Mouse (Mus musculus) neural tube, embryonic 14.5 days (tissue): ENCODE measurements around the gene Eps15l1. TPM values are rescaled to one million over a fixed set of nuclear protein-coding genes. Genes with fewer than 3 reads are reported as not detected.

Experiments
- ATAC-seq: fragments of 200-750 bp; cut with Nextera tagmentation; 2 replicates; pipeline ENCODE4 v1.8.0; 2017; ENCODE audit warnings: low read depth, mild to moderate bottlenecking, moderate TSS enrichment, moderate library complexity
- H3K27ac ChIP-seq: fragments of 300-500 bp; sonication (generic); 2 replicates; pipeline ENCODE4 v1.5.1; 2014; ENCODE audit warnings: low read depth, mild to moderate bottlenecking, control low read depth, low read length, moderate library complexity, mixed read lengths
- H3K27me3 ChIP-seq: fragments of 300-500 bp; sonication (generic); 2 replicates; pipeline ENCODE4 v1.6.1; 2014; ENCODE audit warnings: low read length; ENCODE audit not compliant: control insufficient read depth, insufficient read depth
- H3K36me3 ChIP-seq: fragments of 300-500 bp; sonication (generic); 2 replicates; pipeline ENCODE4 v1.6.1; 2014; ENCODE audit warnings: low read length, mixed read lengths; ENCODE audit not compliant: control insufficient read depth, insufficient read depth
- H3K4me1 ChIP-seq: fragments of 300-500 bp; sonication (generic); 2 replicates; pipeline ENCODE4 v1.6.1; 2014; ENCODE audit warnings: low read length; ENCODE audit not compliant: control insufficient read depth, insufficient read depth
- H3K4me2 ChIP-seq: fragments of 300-500 bp; sonication (generic); 2 replicates; pipeline ENCODE4 v1.6.1; 2014; ENCODE audit warnings: mild to moderate bottlenecking, low read depth, low read length, control low read depth
- H3K4me3 ChIP-seq: fragments of 300-500 bp; sonication (generic); 2 replicates; pipeline ENCODE4 v1.5.1; 2014; ENCODE audit warnings: low read depth, low read length, control low read depth, mixed read lengths
- H3K9ac ChIP-seq: fragments of 300-500 bp; sonication (generic); replicated peaks from 2 replicates; pipeline ENCODE4 v1.6.1; 2014; ENCODE audit warnings: low read depth, mild to moderate bottlenecking, control low read depth, low read length, mixed read lengths
- H3K9me3 ChIP-seq: fragments of 300-500 bp; sonication (generic); 2 replicates; pipeline ENCODE4 v1.6.1; 2016; ENCODE audit warnings: low read length; ENCODE audit not compliant: control insufficient read depth
- WGBS: fragments of 180-500 bp; shearing (Covaris S2); extraction: QIAGEN DNeasy Blood & Tissue Kit; methylation state at CpG from one replicate; pipeline ENCODE4 v1.1.7; 2014; 5-methylcytosine and 5-hydroxymethylcytosine counted together
- microRNA-seq: library from miRNA; unstranded; fragments of <30 nt; microRNA quantifications from one replicate; pipeline ENCODE4, GENCODE M21; 2016
- polyA plus RNA-seq: library from polyadenylated mRNA; unstranded; fragments of >200 nt; fragmentation: Nextera tagmentation; extraction: Ambion mirVana; gene quantifications from 2 replicates; pipeline ENCODE4 v1.2.1, GENCODE M21; 2014

The Eps15l1 gene
- polyA plus RNA-seq, 1 experiment from 2014 or later, result 63.3 TPM

DNA sequence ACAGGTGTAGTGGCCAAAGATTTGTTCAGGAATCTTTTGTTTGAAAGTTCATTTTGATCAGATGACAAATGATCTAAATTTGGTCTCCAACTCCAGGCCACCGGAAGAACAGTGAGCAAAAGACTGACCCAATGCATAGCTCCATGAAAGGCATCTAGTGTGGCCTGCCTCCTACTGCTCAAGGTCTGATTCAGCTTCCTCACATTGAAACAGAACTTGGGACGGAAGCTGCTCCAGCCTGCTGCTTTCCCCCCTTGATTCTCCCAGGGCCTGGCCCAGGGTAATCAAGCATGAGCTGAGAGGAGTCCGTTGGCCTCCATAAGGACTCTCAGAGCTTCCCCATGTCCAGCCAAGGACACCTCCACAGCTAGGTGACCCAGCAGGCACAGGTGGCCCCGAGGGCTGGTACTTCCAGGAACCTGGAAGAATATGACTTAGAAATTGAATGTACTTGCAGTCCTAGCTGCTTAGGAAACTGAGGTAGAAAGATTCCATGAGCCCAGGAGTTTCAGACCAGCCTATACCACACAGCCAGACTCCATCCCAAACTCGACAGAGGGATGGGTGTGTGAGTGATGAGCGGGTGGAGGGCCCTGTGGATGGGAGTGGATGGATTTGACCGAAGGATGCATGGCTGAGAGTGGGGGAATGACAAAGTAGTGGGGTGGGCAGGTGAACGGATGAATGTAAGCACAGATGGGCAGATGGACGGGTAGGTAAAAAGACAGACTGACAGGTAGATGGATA is 120.4 kb downstream of the Eps15l1 start:
- no peaks in the 10 kb centered on the region for H3K27me3 ChIP-seq
- H3K9me3 ChIP-seq, result no peaks in the 10 kb centered on the region
- no peaks in the 10 kb centered on the region for H3K36me3 ChIP-seq
- ATAC-seq, result no peak
- H3K4me3 ChIP-seq, result no peak overlapping the region
- 81% methylated on average over 9 of the region's 9 CpGs for WGBS
- no peak overlapping the region for H3K9ac ChIP-seq
- no peak overlapping the region for H3K27ac ChIP-seq
- no peak overlapping the region for H3K4me2 ChIP-seq
- H3K4me1 ChIP-seq, result no peaks in the 10 kb centered on the region

GRCm38 (mm10) chr8:72298928-72299327 is 122.3 kb downstream of the Eps15l1 start:
- Histone ChIP-seq H3K27ac (no peak overlapping the region), H3K36me3 (no peaks in the 10 kb centered on the region), H3K9me3 (no peaks in the 10 kb centered on the region), H3K27me3 (no peaks in the 10 kb centered on the region), H3K4me3 (no peak overlapping the region), H3K9ac (no peak overlapping the region), H3K4me2 (no peak overlapping the region), H3K4me1 (no peaks in the 10 kb centered on the region)
- 88% methylated on average over 1 of the region's 1 CpGs for WGBS
- no peak for ATAC-seq

DNA sequence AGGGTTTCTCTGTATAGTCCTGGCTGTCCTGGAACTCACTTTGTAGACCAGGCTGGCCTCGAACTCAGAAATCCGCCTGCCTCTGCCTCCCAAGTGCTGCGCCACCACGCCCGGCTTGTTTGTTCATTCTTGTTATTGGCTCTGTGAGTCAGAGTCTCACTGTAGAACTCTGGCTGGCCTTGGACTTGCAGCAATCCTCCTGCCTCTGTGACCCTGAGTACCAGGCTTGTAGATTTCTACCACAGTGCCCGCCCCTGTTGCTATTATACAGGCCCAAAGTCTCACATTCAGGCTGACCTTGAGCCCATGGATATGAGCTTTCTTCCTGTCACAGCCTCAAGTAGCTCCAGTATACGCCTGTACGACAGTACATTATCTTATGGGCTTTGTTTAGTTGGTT is 124.7 kb downstream of the Eps15l1 start:
- no peaks in the 10 kb centered on the region for H3K36me3 ChIP-seq
- H3K4me1 ChIP-seq, result no peaks in the 10 kb centered on the region
- no peak overlapping the region for H3K4me2 ChIP-seq
- H3K4me3 ChIP-seq, result no peak overlapping the region
- no peak overlapping the region for H3K9ac ChIP-seq
- H3K27ac ChIP-seq, result no peak overlapping the region
- H3K27me3 ChIP-seq, result no peaks in the 10 kb centered on the region
- ATAC-seq, result no peak
- no peaks in the 10 kb centered on the region for H3K9me3 ChIP-seq
- 90% methylated on average over 8 of the region's 8 CpGs for WGBS

- Histone ChIP-seq H3K27ac (no peak overlapping the region), H3K4me2 (no peak overlapping the region), H3K36me3 (no peaks in the 10 kb centered on the region), H3K9ac (no peak overlapping the region), H3K4me3 (no peak overlapping the region), H3K27me3 (no peaks in the 10 kb centered on the region), H3K9me3 (no peaks in the 10 kb centered on the region), H3K4me1 (no peaks in the 10 kb centered on the region)
- WGBS, result 55% methylated on average over 8 of the region's 8 CpGs
- peak; percentile 58; the same call in 1 of the 2 replicates for ATAC-seq
Measured at GRCm38 (mm10) chr8:72295679-72296078, 125.6 kb downstream of the Eps15l1 start.

DNA sequence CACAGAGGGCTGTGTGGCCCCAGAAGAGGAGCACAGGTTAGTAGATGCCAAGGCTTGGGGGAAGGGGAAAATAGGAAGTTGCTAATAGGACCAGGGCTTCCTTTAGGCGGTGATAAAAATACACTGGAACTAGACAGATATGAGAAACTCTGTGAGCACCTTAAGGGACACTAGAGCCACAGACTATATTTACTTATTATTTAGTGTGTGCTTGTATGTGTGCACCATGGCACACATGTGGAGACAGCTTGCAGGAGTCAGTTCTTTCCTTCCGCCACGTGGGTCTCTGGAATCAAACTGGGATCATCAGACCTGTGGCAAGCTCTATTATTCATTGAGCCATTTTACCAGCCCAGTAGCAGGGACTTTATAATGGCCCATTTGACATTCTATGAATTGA is 126.1 kb downstream of the Eps15l1 start:
- Histone ChIP-seq H3K4me1 (no peaks in the 10 kb centered on the region), H3K27ac (no peak overlapping the region), H3K27me3 (no peaks in the 10 kb centered on the region), H3K4me3 (no peak overlapping the region), H3K36me3 (no peaks in the 10 kb centered on the region), H3K9ac (no peak overlapping the region), H3K9me3 (no peaks in the 10 kb centered on the region), H3K4me2 (no peak overlapping the region)
- WGBS, result 80% methylated on average over 3 of the region's 3 CpGs
- ATAC-seq, result no peak

- Histone ChIP-seq H3K9me3 (no peaks in the 10 kb centered on the region), H3K36me3 (no peaks in the 10 kb centered on the region), H3K4me3 (no peak overlapping the region), H3K9ac (no peak overlapping the region), H3K4me2 (no peak overlapping the region), H3K27ac (no peak overlapping the region), H3K4me1 (no peaks in the 10 kb centered on the region), H3K27me3 (no peaks in the 10 kb centered on the region)
- ATAC-seq, result no peak
Measured at GRCm38 (mm10) chr8:72293309-72293708, 128.0 kb downstream of the Eps15l1 start.

DNA sequence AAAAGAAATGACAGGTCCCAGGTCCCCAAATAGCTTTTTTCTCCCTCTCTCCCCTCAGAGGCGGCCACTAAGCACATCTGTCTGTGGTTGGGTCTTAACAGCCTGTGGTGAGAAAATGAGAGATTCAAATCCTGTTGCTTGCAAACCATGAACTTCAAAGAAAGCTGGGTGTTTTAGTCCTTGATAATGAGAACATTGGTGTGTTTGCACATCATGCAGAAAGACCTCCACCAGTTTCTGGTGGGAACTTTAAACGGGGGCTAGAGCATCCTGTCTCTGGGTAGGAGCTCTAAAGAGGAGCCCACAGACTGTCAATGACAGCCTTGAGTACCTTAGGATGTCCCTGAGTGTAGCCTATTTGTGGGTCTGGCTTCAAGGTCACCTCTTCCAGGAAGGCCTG is 130.2 kb downstream of the Eps15l1 start:
- WGBS, result 88% methylated on average over 2 of the region's 2 CpGs

More for the DNA sequence above, 130.2 kb downstream of the Eps15l1 start:
- Histone ChIP-seq H3K36me3 (no peaks in the 10 kb centered on the region), H3K27ac (no peak overlapping the region), H3K4me1 (no peaks in the 10 kb centered on the region), H3K4me2 (no peak overlapping the region), H3K27me3 (no peaks in the 10 kb centered on the region), H3K4me3 (no peak overlapping the region), H3K9ac (no peak overlapping the region), H3K9me3 (no peaks in the 10 kb centered on the region)
- no peak for ATAC-seq

Small RNAs within 50 kb of the gene (microRNA-seq; reads per million reads assigned to microRNA genes)
- gene Mir7068, result 1.4 reads per million

Other genes starting within 250 kb of the Eps15l1 start
- not detected in 2 replicates for gene Hsh2d, start 231.8 kb downstream of the Eps15l1 start, polyA plus RNA-seq
- not detected in 2 replicates for gene Cib3, start 208.6 kb downstream of the Eps15l1 start, polyA plus RNA-seq
- gene Gm11034, start 207.8 kb downstream of the Eps15l1 start, polyA plus RNA-seq, result not detected in 2 replicates
- 60.5 and 71.7 TPM in 2 replicates for gene Fam32a, start 201.7 kb downstream of the Eps15l1 start, polyA plus RNA-seq
- gene Ap1m1, start 181.4 kb downstream of the Eps15l1 start, polyA plus RNA-seq, result 220 and 235 TPM in 2 replicates
- gene Gm10282, start 116.2 kb downstream of the Eps15l1 start, polyA plus RNA-seq, result 12.3 and 13.8 TPM in 2 replicates
- gene Klf2, start 102.4 kb downstream of the Eps15l1 start, polyA plus RNA-seq, result 4.3 and 6.7 TPM in 2 replicates
- gene Calr3, start 22.4 kb upstream of the Eps15l1 start, polyA plus RNA-seq, result 0.59 and 1.3 TPM in 2 replicates
- gene 1700030K09Rik, start 22.4 kb upstream of the Eps15l1 start, polyA plus RNA-seq, result 15.2 and 16.3 TPM in 2 replicates
- gene Cherp, start 53.8 kb upstream of the Eps15l1 start, polyA plus RNA-seq, result 42.3 and 49.8 TPM in 2 replicates
- 9.3 and 10.6 TPM in 2 replicates for gene Slc35e1, start 71.2 kb upstream of the Eps15l1 start, polyA plus RNA-seq
- 11.4 and 14.6 TPM in 2 replicates for gene Med26, start 126.8 kb upstream of the Eps15l1 start, polyA plus RNA-seq
- gene Smim7, start 149.6 kb upstream of the Eps15l1 start, polyA plus RNA-seq, result 133 and 144 TPM in 2 replicates
- gene Tmem38a, start 150.6 kb upstream of the Eps15l1 start, polyA plus RNA-seq, result 27.9 and 31.6 TPM in 2 replicates
- 2.1 and 2.6 TPM in 2 replicates for gene Nwd1, start 225.3 kb upstream of the Eps15l1 start, polyA plus RNA-seq